Mouse (Mus musculus) lung, embryonic 15.5 days (tissue): Measurements from ENCODE around the gene Myo15b. TPM values are rescaled to one million over a fixed set of nuclear protein-coding genes. Genes with fewer than 3 reads are reported as not detected.
A peak's percentile ranks its signal among the peaks of the same experiment; 100 is the strongest.

ENCODE experiments used
- ATAC-seq: fragments of 200-750 bp; cut with Nextera tagmentation; 2 replicates; pipeline ENCODE4 v1.8.0; 2017; ENCODE audit warnings: moderate number of reproducible peaks, borderline replicate concordance; ENCODE audit not compliant: low FRiP score, low TSS enrichment; ENCODE audit errors: extremely low read depth
- H3K27ac ChIP-seq: fragments of 300-500 bp; sonication (generic); 2 replicates; pipeline ENCODE4 v1.5.1; 2015; ENCODE audit warnings: moderate library complexity, mild to moderate bottlenecking, inconsistent platforms
- H3K27me3 ChIP-seq: fragments of 300-500 bp; sonication (generic); 2 replicates; pipeline ENCODE4 v1.6.1; 2015; ENCODE audit warnings: inconsistent platforms
- H3K36me3 ChIP-seq: fragments of 300-500 bp; sonication (generic); 2 replicates; pipeline ENCODE4 v1.6.1; 2015; ENCODE audit warnings: inconsistent platforms
- H3K4me1 ChIP-seq: fragments of 300-500 bp; sonication (generic); 2 replicates; pipeline ENCODE4 v1.6.1; 2015; ENCODE audit warnings: inconsistent platforms
- H3K4me2 ChIP-seq: fragments of 300-500 bp; sonication (generic); 2 replicates; pipeline ENCODE4 v1.6.1; 2015; ENCODE audit warnings: inconsistent platforms, mild to moderate bottlenecking, moderate library complexity
- H3K4me3 ChIP-seq: fragments of 300-500 bp; sonication (generic); 2 replicates; pipeline ENCODE4 v1.5.1; 2015; ENCODE audit warnings: mild to moderate bottlenecking, inconsistent platforms
- H3K9ac ChIP-seq: fragments of 300-500 bp; sonication (generic); 2 replicates; pipeline ENCODE4 v1.6.1; 2015; ENCODE audit warnings: inconsistent platforms
- H3K9me3 ChIP-seq: fragments of 300-500 bp; sonication (generic); 2 replicates; pipeline ENCODE4 v1.6.1; 2016; ENCODE audit warnings: inconsistent platforms
- WGBS: fragments of 180-500 bp; shearing (Covaris S2); methylation state at CpG from one replicate; pipeline ENCODE4 v1.1.7; 2015; 5-methylcytosine and 5-hydroxymethylcytosine counted together
- polyA plus RNA-seq: library from polyadenylated mRNA; unstranded; fragments of >200 nt; fragmentation: Nextera tagmentation; extraction: Ambion mirVana; gene quantifications from 2 replicates; pipeline ENCODE4 v1.2.1, GENCODE M21; 2015

The Myo15b gene
- polyA plus RNA-seq, result 0.25 and 0.49 TPM in 2 replicates

GRCm38 (mm10) chr11:115858354-115858753 lies at the start of gene Myo15b:
TSS of gene Myo15b (plus strand) at chr11:115858406.
- Histone ChIP-seq H3K9me3 (0 out of 2 replicates have a peak, but pooled peaks cover 4% of the 10 kb centered on the region), H3K9ac (peak within 1 kb of the TSS; percentile 39; the same call in 1 of the 2 replicates), H3K4me1 (peaks cover 17% of the 10 kb centered on the region), H3K27ac (no peak within 1 kb of the TSS), H3K36me3 (peaks cover 15% of the 10 kb centered on the region; the same call in 1 of the 2 replicates), H3K27me3 (peaks cover 57% of the 10 kb centered on the region), H3K4me2 (peak within 1 kb of the TSS; percentile 78), H3K4me3 (peak within 1 kb of the TSS; percentile 41)
- no peak for ATAC-seq
- 14% methylated on average over 27 of the region's 27 CpGs for WGBS

- Histone ChIP-seq H3K4me1 (peaks cover 58% of the 10 kb centered on the region), H3K9me3 (no peaks in the 10 kb centered on the region), H3K4me3 (peak overlapping the region; percentile 83; the same call in 1 of the 2 replicates), H3K36me3 (peaks cover 42% of the 10 kb centered on the region), H3K9ac (no peak overlapping the region; the same call in 1 of the 2 replicates), H3K27me3 (no peaks in the 10 kb centered on the region), H3K4me2 (peak overlapping the region; percentile 92), H3K27ac (peak overlapping the region; percentile 85)
- ATAC-seq, result 0 out of 2 replicates have a peak, but pooled peaks have one; percentile 6
- 16% methylated on average over 10 of the region's 10 CpGs for WGBS
These were observed 49.4 kb upstream of the Myo15b start for GRCm38 (mm10) chr11:115808696-115809310.

GRCm38 (mm10) chr11:115809311-115809781 lies 48.9 kb upstream of the Myo15b start:
- peak; percentile 8; the same call in 1 of the 2 replicates for ATAC-seq
- Histone ChIP-seq H3K27ac (peak overlapping the region; percentile 85), H3K4me2 (peak overlapping the region; percentile 92), H3K4me3 (peak overlapping the region; percentile 83; the same call in 1 of the 2 replicates), H3K36me3 (peaks cover 39% of the 10 kb centered on the region), H3K9me3 (no peaks in the 10 kb centered on the region), H3K27me3 (no peaks in the 10 kb centered on the region), H3K9ac (no peak overlapping the region; the same call in 1 of the 2 replicates), H3K4me1 (peaks cover 61% of the 10 kb centered on the region)
- WGBS, result 48% methylated on average over 8 of the region's 8 CpGs

- peaks cover 66% of the 10 kb centered on the region for H3K4me1 ChIP-seq
- H3K27ac ChIP-seq, result peak overlapping the region; percentile 85
- WGBS, result 35% methylated on average over 14 of the region's 14 CpGs
- H3K4me3 ChIP-seq, result peak overlapping the region; percentile 83
- ATAC-seq, result no peak
- no peaks in the 10 kb centered on the region for H3K9me3 ChIP-seq
- no peaks in the 10 kb centered on the region for H3K27me3 ChIP-seq
- peak overlapping the region; percentile 39; the same call in 1 of the 2 replicates for H3K9ac ChIP-seq
- peak overlapping the region; percentile 92 for H3K4me2 ChIP-seq
- peaks cover 28% of the 10 kb centered on the region for H3K36me3 ChIP-seq
These were observed 47.8 kb upstream of the Myo15b start for GRCm38 (mm10) chr11:115810377-115810776.

- Histone ChIP-seq H3K4me2 (peak overlapping the region; percentile 92), H3K4me1 (peaks cover 75% of the 10 kb centered on the region), H3K9me3 (no peaks in the 10 kb centered on the region), H3K36me3 (peaks cover 22% of the 10 kb centered on the region), H3K27me3 (no peaks in the 10 kb centered on the region), H3K4me3 (peak overlapping the region; percentile 83), H3K27ac (peak overlapping the region; percentile 7; the same call in 1 of the 2 replicates), H3K9ac (peak overlapping the region; percentile 76)
- ATAC-seq, result no peak
- WGBS, result 71% methylated on average over 20 of the region's 20 CpGs
These were observed 46.7 kb upstream of the Myo15b start for GRCm38 (mm10) chr11:115811381-115812093.

- H3K27me3 ChIP-seq, result no peaks in the 10 kb centered on the region
- no peaks in the 10 kb centered on the region for H3K9me3 ChIP-seq
- H3K4me2 ChIP-seq, result peak overlapping the region; percentile 92
- peaks cover 19% of the 10 kb centered on the region for H3K36me3 ChIP-seq
- ATAC-seq, result no peak
- 21% methylated on average over 7 of the region's 7 CpGs for WGBS
- peak overlapping the region; percentile 7; the same call in 1 of the 2 replicates for H3K27ac ChIP-seq
- H3K4me1 ChIP-seq, result peaks cover 75% of the 10 kb centered on the region
- peak overlapping the region; percentile 76 for H3K9ac ChIP-seq
- peak overlapping the region; percentile 83 for H3K4me3 ChIP-seq
These were observed 46.1 kb upstream of the Myo15b start for GRCm38 (mm10) chr11:115812095-115812494.

GRCm38 (mm10) chr11:115812533-115813420 lies 45.4 kb upstream of the Myo15b start:
- peaks cover 19% of the 10 kb centered on the region for H3K36me3 ChIP-seq
- peak overlapping the region; percentile 83 for H3K4me3 ChIP-seq
- peak overlapping the region; percentile 76 for H3K9ac ChIP-seq
- no peaks in the 10 kb centered on the region for H3K27me3 ChIP-seq
- H3K27ac ChIP-seq, result peak overlapping the region; percentile 75
- H3K4me1 ChIP-seq, result peaks cover 69% of the 10 kb centered on the region
- H3K4me2 ChIP-seq, result peak overlapping the region; percentile 92
- ATAC-seq, result no peak
- 2% methylated on average over 28 of the region's 28 CpGs for WGBS
- no peaks in the 10 kb centered on the region for H3K9me3 ChIP-seq

GRCm38 (mm10) chr11:115813507-115814296 lies 44.5 kb upstream of the Myo15b start, which contains the start of gene Caskin2:
TSS of gene Caskin2 (minus strand) at chr11:115813639.
- Histone ChIP-seq H3K4me1 (peaks cover 60% of the 10 kb centered on the region), H3K36me3 (peaks cover 20% of the 10 kb centered on the region; the same call in 1 of the 2 replicates), H3K9me3 (no peaks in the 10 kb centered on the region), H3K4me2 (peak within 1 kb of the TSS; percentile 92), H3K27ac (peak within 1 kb of the TSS; percentile 75), H3K27me3 (no peaks in the 10 kb centered on the region), H3K4me3 (peak within 1 kb of the TSS; percentile 83), H3K9ac (peak within 1 kb of the TSS; percentile 88)
- under 1% methylated on average over 41 of the region's 44 CpGs for whole genome bisulfite sequencing
- ATAC-seq, result peak; percentile 86

GRCm38 (mm10) chr11:115814605-115815450 lies 43.4 kb upstream of the Myo15b start, which contains the start of gene Tsen54:
TSS of gene Tsen54 (plus strand) at chr11:115814724.
- Histone ChIP-seq H3K36me3 (peaks cover 21% of the 10 kb centered on the region), H3K9ac (peak within 1 kb of the TSS; percentile 88), H3K27ac (peak within 1 kb of the TSS; percentile 72), H3K27me3 (no peaks in the 10 kb centered on the region), H3K9me3 (no peaks in the 10 kb centered on the region), H3K4me2 (peak within 1 kb of the TSS; percentile 92), H3K4me1 (peaks cover 49% of the 10 kb centered on the region), H3K4me3 (peak within 1 kb of the TSS; percentile 83)
- WGBS, result under 1% methylated on average over 78 of the region's 84 CpGs
- ATAC-seq, result peak; percentile 44

- H3K9me3 ChIP-seq, result no peaks in the 10 kb centered on the region
- 87% methylated on average over 5 of the region's 5 CpGs for WGBS
- H3K4me1 ChIP-seq, result peaks cover 24% of the 10 kb centered on the region
- no peak overlapping the region for H3K4me3 ChIP-seq
- no peaks in the 10 kb centered on the region for H3K27me3 ChIP-seq
- peaks cover 24% of the 10 kb centered on the region for H3K36me3 ChIP-seq
- H3K4me2 ChIP-seq, result no peak overlapping the region
- no peak for ATAC-seq
- H3K27ac ChIP-seq, result no peak overlapping the region
- H3K9ac ChIP-seq, result no peak overlapping the region
These were observed 40.9 kb upstream of the Myo15b start for GRCm38 (mm10) chr11:115817331-115817730.
